Mouse (Mus musculus) c-Kit-positive CD71-positive TER-119-negative erythroid progenitor cells, embryonic 14.5 days (primary cell): ENCODE measurements at regions not wholly inside any gene's neighbourhood (a gene's known extent, or its start where the extent isn't known, plus 50 kb on each side); places are given as distances from the start of the nearest gene placed in this dataset.

ENCODE experiments used
- DNase-seq: peaks from one replicate; pipeline ENCODE4 v3.0.0-alpha.2; 2013; ENCODE audit warnings: low read depth

DNA sequence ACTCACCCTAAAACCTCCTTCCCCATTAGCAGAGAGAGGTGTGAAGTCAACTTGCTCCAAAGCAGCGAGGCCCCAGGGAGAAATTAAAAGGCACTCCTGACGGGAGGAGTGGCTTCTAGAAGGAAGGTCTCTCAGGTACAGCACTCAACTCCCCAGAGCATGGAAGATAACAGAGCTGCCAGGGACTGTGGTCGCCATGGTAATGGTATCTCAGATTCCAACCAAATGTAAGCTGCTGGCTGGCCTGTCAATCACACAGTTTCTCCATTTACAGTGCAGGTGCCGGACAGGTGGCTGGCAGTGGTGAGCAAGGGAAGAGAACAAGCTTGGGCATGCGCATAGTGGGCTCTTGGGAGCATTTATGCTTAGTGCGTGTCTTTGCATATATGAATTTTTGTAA is 213.5 kb upstream of the Bcor start:
- no peak for DNase-seq

DNA sequence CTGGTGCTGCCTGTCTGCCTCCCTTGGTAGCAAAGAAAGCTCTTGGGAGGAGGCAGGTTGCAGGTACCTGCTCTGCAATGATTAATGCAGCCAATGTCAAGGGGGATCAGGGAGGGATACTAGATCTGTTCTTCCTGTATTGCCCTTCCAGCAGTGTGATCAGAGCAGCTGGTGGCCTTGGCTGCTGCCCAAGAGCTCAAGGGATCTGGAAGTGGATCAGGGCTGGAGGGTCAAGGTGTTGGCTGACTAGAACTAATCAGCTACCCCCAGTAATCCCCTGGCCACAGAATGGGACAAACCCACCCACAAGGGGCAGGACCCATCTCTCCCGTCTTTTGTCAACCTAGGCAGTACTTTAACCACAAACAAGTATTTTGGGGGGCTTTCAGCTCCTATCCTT is 211.8 kb upstream of the Atp6ap2 start:
- no peak for DNase-seq

DNA sequence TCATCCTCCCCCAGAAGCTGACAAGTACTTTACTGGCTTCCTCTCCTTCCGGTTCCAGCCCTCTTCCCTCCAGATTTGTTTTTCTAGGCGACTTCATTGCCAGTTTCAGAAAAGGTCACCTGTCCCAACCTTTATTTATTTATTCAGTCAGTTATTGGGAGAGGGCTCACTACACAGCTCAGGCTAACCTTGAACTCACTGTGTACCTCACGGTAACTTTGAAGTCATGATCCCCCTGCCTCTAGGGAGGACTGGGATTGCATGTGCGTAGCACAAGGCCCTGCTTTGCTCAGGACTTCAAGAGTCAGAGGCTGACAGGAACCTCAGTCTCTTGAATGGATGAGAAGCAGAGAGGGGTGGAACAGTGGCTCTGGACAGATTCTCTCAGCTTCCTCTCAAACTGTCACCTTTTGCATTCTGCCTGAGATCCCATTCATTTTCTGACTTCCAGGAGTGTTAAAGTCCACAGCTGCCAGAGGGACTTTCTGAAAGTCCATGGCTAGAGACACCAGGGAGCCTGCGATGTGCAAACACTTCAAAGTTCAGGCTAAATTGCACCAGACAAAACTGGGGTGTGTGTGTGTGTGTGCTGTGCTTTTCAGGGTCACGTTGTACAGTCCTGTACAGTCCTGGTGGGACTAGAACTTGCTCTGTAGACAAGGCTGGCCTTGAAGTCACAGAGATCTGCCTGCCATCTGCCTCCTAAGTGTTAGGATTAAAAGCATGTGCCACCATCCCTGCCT is 211.2 kb upstream of the Atp6ap2 start:
- no peak for DNase-seq

DNA sequence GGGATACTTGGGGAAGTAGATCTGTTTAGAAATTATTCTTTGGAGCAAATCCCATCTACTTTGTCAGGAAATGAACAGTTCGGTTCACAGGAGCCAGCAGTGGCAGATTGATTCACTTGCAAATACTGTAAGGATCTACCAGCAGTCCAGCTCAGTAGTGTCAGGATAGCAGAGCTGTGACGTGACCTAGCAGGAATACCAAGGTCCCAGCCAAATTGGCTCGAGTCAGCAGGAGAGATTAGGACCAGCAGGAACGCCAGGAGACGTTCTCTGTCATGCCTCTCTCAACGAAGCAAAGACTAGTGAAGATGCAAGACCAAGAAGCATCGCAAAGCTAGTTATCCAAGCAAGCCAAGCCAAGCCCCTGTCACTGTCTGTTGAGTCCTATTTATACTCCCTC is 210.2 kb upstream of the Atp6ap2 start:
- no peak for DNase-seq

DNA sequence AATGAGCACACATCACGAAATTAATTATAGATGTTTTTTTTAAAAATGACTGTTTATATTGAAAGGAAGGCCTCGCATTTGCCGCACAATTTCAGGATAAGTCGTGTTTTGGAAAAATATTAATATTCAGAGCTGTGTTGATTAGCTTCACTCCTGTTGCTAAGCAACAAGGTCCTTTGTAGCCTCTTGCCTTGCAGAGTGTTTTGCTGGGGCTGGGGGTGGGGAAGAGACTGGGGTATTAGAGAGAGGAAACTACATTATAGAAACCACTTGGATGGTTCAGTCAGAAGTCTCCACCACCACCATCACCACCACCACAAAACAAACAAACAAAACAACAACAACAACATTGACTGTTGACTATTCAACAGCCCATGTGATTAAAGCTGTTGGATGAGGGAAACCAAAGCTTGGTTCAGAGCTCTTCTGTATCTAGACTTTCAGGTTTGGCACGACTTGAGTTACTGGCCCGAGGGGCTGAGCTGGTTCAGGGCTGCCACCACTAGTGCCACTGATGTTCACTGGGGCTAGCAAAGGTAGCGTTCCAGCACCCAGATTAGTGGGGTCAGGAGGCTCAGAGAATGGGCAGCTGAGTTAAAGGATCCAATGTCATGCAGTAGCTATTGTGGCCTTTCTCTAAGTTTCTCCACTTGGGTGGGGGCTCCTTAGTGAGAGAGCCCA is 195.3 kb upstream of the Atp6ap2 start:
- no peak for DNase-seq

DNA sequence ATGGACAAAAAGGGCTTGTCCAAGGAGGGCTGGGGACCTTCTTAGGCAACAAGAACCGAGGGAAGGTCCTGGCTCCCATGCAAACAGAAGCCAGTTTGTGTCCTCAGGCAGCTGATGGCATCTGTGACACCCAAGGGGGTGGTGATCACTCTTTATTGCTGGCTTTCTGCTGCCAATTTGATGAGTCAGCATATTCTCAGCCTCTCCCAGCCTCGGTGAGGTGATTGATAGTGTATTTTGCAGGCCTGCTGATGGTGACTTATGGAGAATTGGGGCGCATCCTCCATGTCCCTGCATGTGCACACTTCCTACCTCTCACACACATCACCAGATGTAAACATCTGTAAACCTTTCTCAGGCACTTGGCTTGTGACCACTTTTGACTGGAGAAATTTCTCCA is 178.3 kb upstream of the Atp6ap2 start:
- no peak for DNase-seq

DNA sequence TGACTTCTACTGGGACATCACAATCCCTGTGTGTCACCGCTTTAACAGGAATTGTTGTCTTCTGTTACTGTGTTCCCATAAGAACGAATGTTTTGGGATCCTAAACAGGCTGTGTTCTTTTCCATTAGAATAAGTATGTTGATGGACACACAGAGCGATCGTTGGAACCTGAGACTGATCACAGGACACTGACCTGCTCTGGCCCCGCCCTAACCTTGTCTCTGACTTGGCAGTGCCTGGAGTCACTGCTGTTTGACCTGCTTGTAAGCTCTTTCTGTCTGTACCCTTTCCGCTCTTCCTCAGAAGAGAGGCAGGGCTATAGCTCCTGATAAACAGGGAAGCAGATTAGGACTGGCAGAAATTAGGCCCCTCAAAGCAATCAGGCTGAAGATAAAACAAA is 162.0 kb upstream of the Atp6ap2 start:
- DNase-seq: no peak

DNA sequence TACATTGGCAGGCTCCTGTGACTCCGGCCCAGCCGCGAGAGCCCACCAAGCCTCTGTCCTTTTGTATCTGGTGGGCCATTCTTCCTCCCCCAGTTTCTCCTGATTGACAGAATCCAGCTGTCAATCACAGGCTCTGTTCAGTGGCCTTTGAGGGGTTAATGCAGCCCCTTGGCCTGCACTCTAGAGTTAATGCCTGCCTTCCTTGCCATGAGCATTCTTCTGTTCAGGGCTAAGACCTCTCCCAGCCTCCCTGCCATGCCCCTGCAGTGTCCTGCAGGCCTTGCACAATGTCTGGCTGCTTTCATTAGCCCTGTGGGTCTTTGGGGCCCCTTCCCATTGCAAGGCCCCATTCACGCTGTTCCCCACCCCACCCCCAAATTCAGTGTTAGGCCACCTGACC is 160.9 kb upstream of the Atp6ap2 start:
- no peak for DNase-seq

DNA sequence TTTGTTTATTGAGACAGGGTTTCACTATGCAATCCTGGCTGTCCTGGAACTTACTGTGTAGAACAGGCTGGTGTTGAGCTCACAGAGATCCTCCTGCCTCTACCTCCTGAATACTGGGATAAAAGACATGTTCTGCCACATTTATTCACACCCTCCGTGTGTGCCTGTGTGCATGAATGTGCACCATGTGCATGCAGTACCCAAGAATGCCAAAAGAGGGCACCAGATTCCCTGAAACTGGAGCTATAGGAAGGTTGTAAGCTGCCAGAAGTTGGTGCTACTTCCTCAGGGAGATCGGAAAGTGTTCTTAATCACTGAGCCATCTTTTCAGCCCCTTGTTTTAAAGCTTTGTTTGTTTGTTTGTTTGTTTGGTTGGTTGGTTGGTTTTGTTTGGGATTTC is 155.3 kb upstream of the Atp6ap2 start:
- no peak for DNase-seq

DNA sequence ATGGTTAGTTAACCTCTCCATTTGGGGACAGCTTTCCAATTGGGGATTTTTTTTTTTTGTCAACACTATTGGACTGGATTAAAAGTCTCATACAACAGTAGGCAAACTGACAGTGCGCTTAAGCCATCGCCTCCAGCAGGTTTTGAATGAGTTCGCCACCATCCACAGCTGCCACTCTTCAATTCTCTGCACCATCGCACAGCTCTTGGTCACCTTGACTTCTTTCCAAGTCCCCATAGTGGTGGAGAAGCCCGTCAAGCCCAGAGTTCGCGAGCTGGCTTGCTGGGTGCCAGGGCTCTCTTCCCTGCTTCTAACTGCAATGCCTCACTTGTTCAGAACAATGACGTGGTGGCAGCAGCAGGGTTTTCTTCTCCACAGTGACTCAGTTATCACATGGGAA is 151.9 kb upstream of the Atp6ap2 start:
- no peak for DNase-seq

DNA sequence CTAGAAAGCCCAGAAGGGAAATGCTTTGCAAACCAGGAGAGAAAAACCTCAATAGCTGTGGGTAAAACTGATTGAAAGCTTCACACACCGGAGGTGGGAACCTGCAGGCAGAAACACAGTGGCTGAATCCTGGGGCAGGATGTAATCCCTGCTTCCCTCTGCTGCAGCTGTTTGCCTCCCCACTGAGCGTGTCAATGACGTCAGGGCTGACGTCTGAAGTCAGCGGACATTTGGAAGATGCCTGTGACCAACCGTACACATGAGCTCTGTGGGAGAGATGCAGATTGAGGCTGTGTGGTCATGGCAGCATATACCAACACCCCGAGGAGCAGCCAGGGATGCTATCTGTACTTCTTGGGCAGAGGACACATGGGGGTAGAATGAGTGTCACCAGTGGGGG is 151.5 kb upstream of the Atp6ap2 start:
- no peak for DNase-seq

DNA sequence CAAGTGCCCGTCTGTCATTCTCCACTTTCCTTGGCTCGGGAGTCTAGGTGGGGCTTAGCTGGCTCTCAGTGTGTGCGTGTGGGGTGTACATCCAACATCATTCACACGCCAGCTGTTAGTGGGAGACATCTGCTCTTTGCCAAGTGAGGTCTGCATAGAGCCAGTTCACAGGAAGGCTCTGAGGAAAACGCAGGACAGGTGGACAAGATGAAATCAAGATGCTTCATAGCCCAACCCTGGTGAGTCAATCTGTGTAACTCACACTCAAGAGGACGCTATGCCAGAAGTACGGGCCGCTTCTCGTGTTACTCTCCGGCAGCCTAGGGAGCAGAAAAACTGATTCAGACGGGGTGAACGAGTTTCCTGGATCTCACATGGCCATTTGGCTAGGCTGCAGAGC is 148.2 kb upstream of the Atp6ap2 start:
- DNase-seq: no peak

DNA sequence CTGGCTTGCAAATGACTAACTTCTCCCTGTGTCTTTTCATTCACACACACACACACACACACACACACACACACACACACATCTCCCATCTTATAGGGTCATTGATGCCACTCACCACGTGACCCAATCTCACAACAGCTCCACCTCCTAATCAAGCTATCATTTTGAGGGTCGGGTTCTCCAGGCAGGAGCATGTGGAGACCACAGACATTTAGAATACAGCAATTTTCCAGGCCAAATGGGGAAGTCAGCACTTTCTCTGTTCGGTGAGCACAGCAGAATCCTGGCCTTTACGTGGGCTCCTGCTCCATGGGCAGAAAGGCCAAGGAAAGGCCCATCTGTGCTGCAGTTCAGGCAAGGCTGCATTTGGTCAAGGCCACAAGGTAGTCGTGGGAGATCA is 143.8 kb upstream of the Atp6ap2 start:
- DNase-seq: no peak

DNA sequence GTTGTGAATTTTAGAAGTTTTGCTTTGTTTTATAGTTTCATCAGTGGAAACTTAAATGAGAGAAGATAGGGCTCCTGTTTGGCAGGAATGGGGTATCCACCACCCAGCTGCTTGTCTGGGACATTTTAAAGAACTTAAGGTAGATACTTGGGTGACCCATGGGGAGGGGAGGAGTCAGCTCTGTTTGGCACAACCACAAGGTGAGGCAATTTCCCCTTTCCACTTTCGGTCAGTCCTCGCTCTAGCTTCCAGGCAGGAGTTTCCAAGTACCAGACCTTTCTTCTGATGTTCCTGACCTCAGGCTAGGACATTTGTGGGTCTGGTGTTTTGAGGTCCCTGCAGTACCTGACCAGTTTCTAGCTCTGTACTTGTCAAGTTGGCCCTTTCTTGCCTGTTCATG is 142.5 kb upstream of the Atp6ap2 start:
- no peak for DNase-seq

DNA sequence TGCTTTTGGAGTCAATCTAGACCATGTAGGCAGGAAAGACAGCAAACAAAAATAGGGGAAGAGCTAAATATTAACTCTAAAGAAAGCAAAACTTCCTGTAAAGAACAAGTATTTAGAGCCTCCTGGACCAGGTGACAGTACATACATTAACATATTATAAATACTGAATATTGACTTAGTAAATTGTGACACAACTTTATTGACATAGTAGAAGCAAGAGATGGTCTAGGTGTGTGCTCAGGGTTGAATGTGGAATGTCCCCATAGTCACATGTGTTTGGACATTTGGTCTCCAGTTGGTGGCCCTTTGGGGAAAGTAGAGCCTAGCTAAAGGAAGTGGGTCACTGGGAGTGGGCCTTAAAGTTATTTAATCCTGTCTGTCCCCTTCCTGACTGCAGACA is 139.6 kb upstream of the Atp6ap2 start:
- DNase-seq: no peak

DNA sequence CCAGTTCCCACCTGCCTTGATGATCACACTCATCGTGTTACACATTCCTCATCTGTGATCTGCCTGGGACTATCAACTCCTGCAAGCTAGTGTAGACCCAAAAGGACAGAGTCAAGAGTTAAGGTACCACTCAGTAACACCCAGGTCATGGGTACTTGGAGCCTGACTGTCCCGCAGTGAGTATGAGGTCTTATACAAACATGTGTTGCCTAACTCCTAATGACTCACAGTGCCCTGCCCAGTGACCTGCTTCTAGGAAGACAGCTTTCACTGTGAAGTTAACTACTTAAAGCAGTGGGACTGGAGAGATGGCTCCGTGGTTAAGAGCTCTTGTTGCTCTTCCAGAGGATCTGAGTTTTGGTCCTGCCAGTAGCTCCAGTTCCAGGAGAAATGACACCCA is 137.9 kb upstream of the Atp6ap2 start:
- DNase-seq: no peak

DNA sequence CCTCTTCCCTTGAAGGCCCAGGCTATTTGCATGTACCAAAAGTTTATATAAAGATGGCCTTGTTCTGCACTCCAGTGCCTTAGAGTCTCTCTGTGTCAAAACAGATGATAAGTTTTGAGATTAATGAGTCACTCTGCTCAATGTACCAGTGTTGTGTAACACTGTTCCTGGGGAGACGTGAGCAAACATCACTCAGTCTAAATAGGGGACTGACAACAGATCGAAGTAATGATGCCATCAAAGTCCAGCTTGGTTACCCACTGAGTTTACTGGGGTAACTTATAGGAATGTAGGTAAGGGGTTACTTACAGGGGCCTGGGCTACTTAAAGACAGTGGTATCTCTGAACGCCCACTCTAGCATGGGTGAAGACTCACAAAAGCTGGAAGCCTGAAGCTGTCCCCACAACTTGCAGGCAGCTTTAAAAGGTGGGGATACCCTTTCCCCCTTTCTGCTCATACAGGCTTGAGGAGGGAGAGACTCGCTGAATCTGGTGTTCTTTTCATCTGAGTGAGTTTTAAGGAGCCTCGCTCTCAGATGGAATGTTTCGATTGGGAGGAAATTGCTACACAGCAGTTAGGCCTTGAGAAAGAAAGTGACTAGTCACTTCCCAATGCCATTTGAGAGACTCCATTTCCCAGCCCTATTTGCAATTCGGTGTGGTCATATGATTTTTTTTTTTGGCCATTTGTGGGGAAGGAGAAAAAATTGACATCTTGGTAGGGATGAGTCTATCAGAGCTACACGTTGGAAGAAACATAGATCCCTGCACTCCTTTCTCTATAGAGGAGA is 134.4 kb upstream of the Atp6ap2 start:
- DNase-seq: no peak

DNA sequence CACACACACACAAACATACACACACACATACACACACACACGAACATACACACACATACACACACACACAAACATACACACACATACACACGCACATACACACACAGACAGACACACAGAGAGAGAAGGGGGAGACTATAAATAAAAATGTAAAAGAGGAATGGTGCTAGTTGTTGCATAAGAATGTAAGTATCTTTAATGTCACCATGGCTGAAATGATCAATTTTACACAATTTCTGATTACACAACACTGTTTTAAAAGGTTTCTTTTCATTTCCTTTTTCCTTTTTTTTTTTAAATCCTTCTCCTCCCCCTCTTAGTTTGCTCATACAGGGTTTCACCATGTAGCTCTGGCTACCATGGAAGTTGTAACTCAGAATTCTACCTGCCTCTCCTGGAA is 125.9 kb upstream of the Atp6ap2 start:
- DNase-seq: no peak

DNA sequence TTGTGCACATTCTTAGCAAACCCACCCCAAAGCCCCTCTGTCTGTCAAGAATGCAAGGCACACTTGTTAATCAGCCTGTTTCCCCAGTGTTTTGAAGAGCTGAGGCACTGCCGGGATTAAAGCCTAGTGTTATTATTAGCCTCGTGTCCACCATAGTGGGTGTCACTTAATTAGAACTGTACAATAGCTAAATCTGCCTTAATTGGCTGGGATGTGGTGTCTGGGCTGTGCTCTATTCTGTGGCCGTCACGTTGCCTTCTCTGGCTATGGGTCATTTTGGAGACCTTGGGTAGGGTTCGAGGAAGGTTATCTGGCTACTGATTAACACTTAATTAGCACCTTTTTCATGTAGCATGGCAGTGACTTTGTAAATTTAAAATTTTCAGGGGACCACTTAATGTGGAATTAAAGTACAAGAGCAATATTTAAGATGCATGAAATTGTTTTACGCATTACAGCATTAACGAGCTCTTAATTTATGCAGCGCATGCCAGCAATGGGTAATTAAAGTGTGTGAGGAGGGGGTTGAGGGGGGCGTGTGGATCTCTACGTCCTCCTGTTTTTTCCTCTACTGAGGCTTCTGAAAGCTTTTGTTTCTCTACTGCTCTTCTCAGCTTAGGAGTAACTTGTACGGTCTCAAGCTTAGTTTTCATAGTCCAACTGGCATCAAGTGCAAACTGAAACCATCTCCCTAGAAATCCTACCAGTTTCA is 124.5 kb upstream of the Atp6ap2 start:
- no peak for DNase-seq

DNA sequence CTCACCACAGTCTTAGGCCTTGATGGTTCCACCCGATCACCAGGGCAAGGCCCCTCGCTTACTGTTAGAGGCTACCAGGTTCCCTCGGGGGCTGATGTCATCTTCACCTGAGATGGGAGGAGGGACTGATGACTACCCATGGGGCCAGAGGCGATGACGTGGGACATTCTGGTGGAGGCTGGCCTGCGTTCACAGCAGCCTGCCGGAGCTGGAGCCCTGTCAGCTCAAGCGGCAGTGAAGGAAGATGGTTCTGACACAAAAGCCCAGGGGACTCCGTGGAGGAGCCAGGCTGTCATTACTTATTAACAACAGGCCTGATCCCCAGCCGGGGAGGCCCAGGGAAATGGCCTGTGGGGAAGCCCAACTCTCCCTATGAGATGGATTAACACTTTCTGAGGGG is 121.3 kb upstream of the Atp6ap2 start:
- no peak for DNase-seq

DNA sequence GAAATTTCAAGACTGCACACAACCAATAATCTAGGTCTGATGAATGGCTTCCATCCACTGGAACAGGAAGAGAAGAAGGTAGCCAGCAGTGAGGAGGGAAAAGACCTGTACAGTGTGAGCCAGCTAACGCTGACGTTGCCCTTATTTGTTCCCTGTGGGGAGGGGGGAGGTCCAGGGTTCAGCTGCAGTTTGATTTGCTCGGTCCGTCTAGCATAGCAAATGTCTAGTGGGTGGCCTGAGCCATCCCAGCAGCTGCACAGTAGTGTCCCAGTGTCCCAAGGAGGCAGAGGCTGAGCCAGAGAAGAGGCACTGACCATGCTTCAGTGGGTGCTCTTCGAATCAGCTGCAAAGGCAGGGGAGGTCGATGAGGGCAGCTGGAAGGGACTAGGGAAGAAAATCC is 120.7 kb upstream of the Atp6ap2 start:
- DNase-seq: no peak

DNA sequence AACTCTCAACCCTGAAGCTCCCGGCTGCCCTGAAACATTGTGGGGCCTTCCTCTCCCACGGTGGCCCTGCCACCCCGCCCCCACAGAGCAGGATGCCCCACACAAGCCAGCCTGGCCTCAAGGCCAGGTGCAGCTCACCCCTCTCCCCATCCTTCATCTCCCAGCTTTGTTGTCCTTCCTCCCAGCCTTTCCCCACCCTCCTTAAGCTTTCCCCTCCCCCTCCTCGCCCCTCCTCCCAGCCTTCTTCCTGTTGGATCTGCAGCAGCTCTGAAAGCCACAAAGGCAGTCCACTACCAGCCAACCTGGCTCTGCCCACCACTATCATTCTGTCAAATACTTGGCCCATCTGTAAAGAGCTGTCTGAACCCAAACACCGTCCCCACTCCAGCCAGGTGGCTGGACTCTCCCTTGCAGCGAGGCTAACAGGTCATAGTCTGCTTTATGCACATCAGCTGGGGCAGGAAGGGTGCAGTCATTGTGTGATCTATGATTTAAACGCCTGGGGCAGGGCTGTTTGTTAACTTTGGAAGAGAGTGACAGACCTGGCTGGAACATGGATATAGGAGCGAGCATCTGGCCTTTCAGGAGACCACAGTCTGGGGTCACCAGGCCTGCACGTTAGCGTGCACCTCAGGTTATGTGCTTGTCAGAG is 119.9 kb upstream of the Atp6ap2 start:
- DNase-seq: no peak
